Mouse (Mus musculus) hindbrain, embryonic 12.5 days (tissue): ENCODE measurements around the gene Mpzl2. TPM values are rescaled to one million over a fixed set of nuclear protein-coding genes. Genes with fewer than 3 reads are reported as not detected.
A peak's percentile ranks its signal among the peaks of the same experiment; 100 is the strongest.

Experiments
- ATAC-seq: fragments of 200-750 bp; cut with Nextera tagmentation; 2 replicates; pipeline ENCODE4 v1.8.0; 2017; ENCODE audit warnings: moderate TSS enrichment; ENCODE audit not compliant: low FRiP score
- H3K27ac ChIP-seq: fragments of 300-500 bp; sonication (generic); 2 replicates; pipeline ENCODE4 v1.5.1; 2016; ENCODE audit warnings: mild to moderate bottlenecking
- H3K27me3 ChIP-seq: fragments of 300-500 bp; sonication (generic); 2 replicates; pipeline ENCODE4 v1.6.1; 2016; ENCODE audit warnings: mild to moderate bottlenecking
- H3K36me3 ChIP-seq: fragments of 300-500 bp; sonication (generic); 2 replicates; pipeline ENCODE4 v1.6.1; 2016; ENCODE audit warnings: mild to moderate bottlenecking
- H3K4me1 ChIP-seq: fragments of 300-500 bp; sonication (generic); 2 replicates; pipeline ENCODE4 v1.6.1; 2016
- H3K4me2 ChIP-seq: fragments of 300-500 bp; sonication (generic); replicated peaks from 2 replicates; pipeline ENCODE4 v1.6.1; 2016; ENCODE audit warnings: mild to moderate bottlenecking
- H3K4me3 ChIP-seq: fragments of 300-500 bp; sonication (generic); 2 replicates; pipeline ENCODE4 v1.5.1; 2016; ENCODE audit warnings: mild to moderate bottlenecking
- H3K9ac ChIP-seq: fragments of 300-500 bp; sonication (generic); 2 replicates; pipeline ENCODE4 v1.6.1; 2016; ENCODE audit warnings: mild to moderate bottlenecking, moderate library complexity
- H3K9me3 ChIP-seq: fragments of 300-500 bp; sonication (generic); replicated peaks from 2 replicates; pipeline ENCODE4 v1.6.1; 2016; ENCODE audit warnings: mild to moderate bottlenecking
- whole genome bisulfite sequencing: fragments of 180-500 bp; shearing (Covaris S2); methylation state at CpG from one replicate; pipeline ENCODE4 v1.1.7; 2016; 5-methylcytosine and 5-hydroxymethylcytosine counted together
- polyA plus RNA-seq: library from polyadenylated mRNA; unstranded; fragments of >200 nt; fragmentation: Nextera tagmentation; extraction: Ambion mirVana; gene quantifications from 2 replicates; pipeline ENCODE4 v1.2.1, GENCODE M21; 2016

Gene Mpzl2
- polyA plus RNA-seq, 1 experiment from 2014 or later = 7.0 TPM

GRCm38 (mm10) chr9:45040066-45040845 is 657 bp downstream of the Mpzl2 start:
- Histone ChIP-seq H3K27ac (no peak overlapping the region), H3K4me1 (peaks cover 6% of the 10 kb centered on the region; the same call in 1 of the 2 replicates), H3K4me2 (peak overlapping the region; percentile 26; the same call in 1 of the 2 replicates), H3K9ac (no peak overlapping the region), H3K27me3 (peaks cover 63% of the 10 kb centered on the region), H3K4me3 (no peak overlapping the region), H3K36me3 (no peaks in the 10 kb centered on the region), H3K9me3 (no peaks in the 10 kb centered on the region)
- 15% methylated on average over 14 of the region's 14 CpGs for WGBS
- no peak for ATAC-seq

GRCm38 (mm10) chr9:45041131-45041838 is 1.7 kb downstream of the Mpzl2 start:
- Histone ChIP-seq H3K4me3 (no peak overlapping the region), H3K4me1 (peaks cover 6% of the 10 kb centered on the region; the same call in 1 of the 2 replicates), H3K9me3 (no peaks in the 10 kb centered on the region), H3K27me3 (peaks cover 63% of the 10 kb centered on the region), H3K27ac (no peak overlapping the region), H3K36me3 (no peaks in the 10 kb centered on the region), H3K9ac (no peak overlapping the region), H3K4me2 (peak overlapping the region; percentile 26; the same call in 1 of the 2 replicates)
- 43% methylated on average over 17 of the region's 17 CpGs for WGBS
- no peak for ATAC-seq

- no peak for ATAC-seq
- H3K9ac ChIP-seq = no peak overlapping the region
- H3K27me3 ChIP-seq = peaks cover 66% of the 10 kb centered on the region
- H3K9me3 ChIP-seq = no peaks in the 10 kb centered on the region
- H3K36me3 ChIP-seq = no peaks in the 10 kb centered on the region
- whole genome bisulfite sequencing = under 1% methylated on average over 19 of the region's 20 CpGs
- H3K4me3 ChIP-seq = peak overlapping the region; percentile 21
- peak overlapping the region; percentile 35 for H3K4me2 ChIP-seq
- 0 out of 2 replicates have a peak overlapping the region, but pooled peaks have one; percentile 7 for H3K27ac ChIP-seq
- H3K4me1 ChIP-seq = peaks cover 6% of the 10 kb centered on the region; the same call in 1 of the 2 replicates
These were observed 2.6 kb downstream of the Mpzl2 start for GRCm38 (mm10) chr9:45042056-45042720.

- H3K27me3 ChIP-seq = peaks cover 68% of the 10 kb centered on the region
- ATAC-seq = no peak
- no peaks in the 10 kb centered on the region for H3K9me3 ChIP-seq
- no peak overlapping the region for H3K9ac ChIP-seq
- H3K27ac ChIP-seq = 0 out of 2 replicates have a peak overlapping the region, but pooled peaks have one; percentile 7
- H3K36me3 ChIP-seq = no peaks in the 10 kb centered on the region
- WGBS = under 1% methylated on average over 10 of the region's 10 CpGs
- peak overlapping the region; percentile 35 for H3K4me2 ChIP-seq
- peaks cover 6% of the 10 kb centered on the region; the same call in 1 of the 2 replicates for H3K4me1 ChIP-seq
- H3K4me3 ChIP-seq = peak overlapping the region; percentile 21; the same call in 1 of the 2 replicates
These were observed 3.3 kb downstream of the Mpzl2 start for GRCm38 (mm10) chr9:45042947-45043346.

GRCm38 (mm10) chr9:45046973-45047372 is 7.4 kb downstream of the Mpzl2 start:
- no peaks in the 10 kb centered on the region for H3K4me1 ChIP-seq
- no peak for ATAC-seq
- no peak overlapping the region for H3K4me3 ChIP-seq
- WGBS = 90% methylated on average over 16 of the region's 16 CpGs
- H3K9me3 ChIP-seq = no peaks in the 10 kb centered on the region
- H3K9ac ChIP-seq = no peak overlapping the region
- H3K27me3 ChIP-seq = peaks cover 35% of the 10 kb centered on the region
- no peak overlapping the region for H3K4me2 ChIP-seq
- H3K36me3 ChIP-seq = no peaks in the 10 kb centered on the region
- no peak overlapping the region for H3K27ac ChIP-seq

- 34% methylated on average over 4 of the region's 4 CpGs for WGBS
- H3K9ac ChIP-seq = no peak overlapping the region
- no peak for ATAC-seq
- H3K4me2 ChIP-seq = no peak overlapping the region
- H3K9me3 ChIP-seq = no peaks in the 10 kb centered on the region
- no peaks in the 10 kb centered on the region for H3K36me3 ChIP-seq
- H3K4me1 ChIP-seq = no peaks in the 10 kb centered on the region
- H3K4me3 ChIP-seq = no peak overlapping the region
- no peak overlapping the region for H3K27ac ChIP-seq
- peaks cover 28% of the 10 kb centered on the region for H3K27me3 ChIP-seq
These were observed 8.9 kb downstream of the Mpzl2 start for GRCm38 (mm10) chr9:45048511-45048910.

- ATAC-seq = no peak
- Histone ChIP-seq H3K27ac (no peak overlapping the region), H3K9ac (no peak overlapping the region), H3K4me2 (no peak overlapping the region), H3K9me3 (no peaks in the 10 kb centered on the region), H3K36me3 (no peaks in the 10 kb centered on the region), H3K27me3 (peaks cover 20% of the 10 kb centered on the region), H3K4me1 (no peaks in the 10 kb centered on the region), H3K4me3 (no peak overlapping the region)
- WGBS = 84% methylated on average over 1 of the region's 1 CpGs
These were observed 10.1 kb downstream of the Mpzl2 start for GRCm38 (mm10) chr9:45049731-45050130.

- H3K9me3 ChIP-seq = no peaks in the 10 kb centered on the region
- no peak overlapping the region for H3K9ac ChIP-seq
- no peak overlapping the region for H3K4me2 ChIP-seq
- ATAC-seq = no peak
- H3K27me3 ChIP-seq = peaks cover 20% of the 10 kb centered on the region
- no peak overlapping the region for H3K4me3 ChIP-seq
- no peaks in the 10 kb centered on the region for H3K36me3 ChIP-seq
- no peak overlapping the region for H3K27ac ChIP-seq
- H3K4me1 ChIP-seq = no peaks in the 10 kb centered on the region
- 89% methylated on average over 2 of the region's 2 CpGs for WGBS
These were observed 10.7 kb downstream of the Mpzl2 start for GRCm38 (mm10) chr9:45050301-45050700.

- H3K36me3 ChIP-seq = no peaks in the 10 kb centered on the region
- under 1% methylated on average over 32 of the region's 33 CpGs for WGBS
- peak within 1 kb of the TSS; percentile 54 for H3K4me2 ChIP-seq
- H3K9me3 ChIP-seq = no peaks in the 10 kb centered on the region
- H3K27ac ChIP-seq = peak within 1 kb of the TSS; percentile 98
- peak within 1 kb of the TSS; percentile 61 for H3K4me3 ChIP-seq
- peak within 1 kb of the TSS; percentile 64 for H3K9ac ChIP-seq
- H3K4me1 ChIP-seq = no peaks in the 10 kb centered on the region
- ATAC-seq = peak; percentile 98
- peaks cover 36% of the 10 kb centered on the region for H3K27me3 ChIP-seq
These were observed 15.6 kb downstream of the Mpzl2 start, which contains the start of gene Mpzl3 for GRCm38 (mm10) chr9:45055082-45055713. Gene Mpzl3 (plus strand): TSS chr9:45055186.

- ATAC-seq = no peak
- no peak overlapping the region for H3K4me2 ChIP-seq
- H3K9ac ChIP-seq = no peak overlapping the region
- no peaks in the 10 kb centered on the region for H3K9me3 ChIP-seq
- WGBS = 48% methylated on average over 5 of the region's 5 CpGs
- H3K36me3 ChIP-seq = no peaks in the 10 kb centered on the region
- H3K4me1 ChIP-seq = no peaks in the 10 kb centered on the region
- H3K27ac ChIP-seq = no peak overlapping the region
- no peak overlapping the region for H3K4me3 ChIP-seq
- H3K27me3 ChIP-seq = peaks cover 28% of the 10 kb centered on the region
These were observed 18.8 kb downstream of the Mpzl2 start for GRCm38 (mm10) chr9:45058304-45058940.

- 45% methylated on average over 7 of the region's 7 CpGs for WGBS
- Histone ChIP-seq H3K27ac (no peak overlapping the region), H3K4me3 (no peak overlapping the region), H3K27me3 (peaks cover 25% of the 10 kb centered on the region), H3K4me1 (no peaks in the 10 kb centered on the region), H3K4me2 (no peak overlapping the region), H3K9me3 (no peaks in the 10 kb centered on the region), H3K9ac (no peak overlapping the region), H3K36me3 (no peaks in the 10 kb centered on the region)
- ATAC-seq = no peak
These were observed 20.6 kb downstream of the Mpzl2 start for GRCm38 (mm10) chr9:45060151-45060550.
